Mouse (Mus musculus) MN1 (cell line): ENCODE data around the gene Adcy1.

Source experiments
- DNase-seq: peaks from one replicate; pipeline ENCODE4 v3.0.0-alpha.2; 2016; ENCODE audit warnings: low spot score

Adcy1 gene

GRCm38 (mm10) chr11:7069762-7070161 is 6.5 kb downstream of the Adcy1 start:
- DNase-seq, result no peak

DNA sequence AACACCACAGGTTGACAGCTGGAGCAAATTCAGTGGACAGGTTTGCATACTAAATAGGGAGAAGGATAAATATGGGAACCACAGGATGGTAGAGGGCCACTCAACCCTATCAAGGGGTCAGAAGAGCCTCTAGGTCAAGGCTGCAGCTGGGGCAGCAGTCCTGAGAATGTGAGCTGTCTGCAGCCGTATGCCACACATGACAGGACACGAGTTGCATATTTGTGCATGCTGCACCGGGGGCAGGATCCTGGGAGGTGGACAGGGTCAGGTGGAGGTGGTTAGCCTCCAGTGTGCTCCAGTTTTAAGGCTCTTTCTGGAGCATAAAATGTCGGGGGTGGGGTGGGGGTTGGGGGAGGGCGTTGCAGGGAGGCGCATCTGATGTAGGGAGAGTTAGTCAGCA is 8.3 kb downstream of the Adcy1 start:
- DNase-seq, result no peak

DNA sequence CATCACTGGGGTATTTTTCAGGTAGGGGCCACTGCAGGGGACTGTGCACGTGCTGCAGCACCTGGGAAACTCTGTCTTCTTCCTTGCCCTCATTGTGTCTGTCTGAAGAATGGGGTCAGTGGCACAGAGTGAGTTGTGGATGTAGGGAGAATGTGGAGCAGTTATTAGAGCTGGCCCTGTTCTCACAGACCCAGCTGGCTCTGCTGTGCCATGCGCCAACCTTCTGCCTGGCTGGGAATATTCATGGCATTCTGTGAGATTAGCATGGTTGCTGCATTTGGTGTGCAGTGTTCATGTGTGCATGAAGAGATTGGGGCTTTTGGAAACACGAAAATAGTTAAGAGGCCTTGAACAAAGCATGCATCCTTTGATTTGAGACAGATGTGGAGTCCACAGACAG is 10.3 kb downstream of the Adcy1 start:
- no peak for DNase-seq

- no peak for DNase-seq
Observed at GRCm38 (mm10) chr11:7076510-7076909, 13.2 kb downstream of the Adcy1 start.

- no peak for DNase-seq
Observed at GRCm38 (mm10) chr11:7081893-7082292, 18.6 kb downstream of the Adcy1 start.

DNA sequence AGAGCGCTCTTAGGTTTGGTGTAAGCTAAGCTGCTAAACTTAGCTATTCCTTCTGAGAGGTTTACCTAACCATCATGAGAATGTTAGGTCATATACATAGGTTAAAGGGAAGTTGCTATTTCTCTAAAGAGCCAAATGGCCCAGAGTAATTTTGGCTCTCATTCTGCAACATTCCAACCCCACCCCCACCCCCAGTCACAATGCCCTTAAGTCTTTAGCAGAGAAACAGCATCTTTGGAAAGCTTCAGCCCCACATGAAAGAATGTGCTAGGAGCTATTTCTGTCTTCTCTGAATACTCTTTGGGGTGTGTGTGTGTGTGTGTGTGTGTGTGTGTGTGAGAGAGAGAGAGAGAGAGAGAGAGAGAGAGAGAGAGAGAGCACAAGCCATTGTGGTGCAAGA is 20.6 kb downstream of the Adcy1 start:
- no peak for DNase-seq

DNA sequence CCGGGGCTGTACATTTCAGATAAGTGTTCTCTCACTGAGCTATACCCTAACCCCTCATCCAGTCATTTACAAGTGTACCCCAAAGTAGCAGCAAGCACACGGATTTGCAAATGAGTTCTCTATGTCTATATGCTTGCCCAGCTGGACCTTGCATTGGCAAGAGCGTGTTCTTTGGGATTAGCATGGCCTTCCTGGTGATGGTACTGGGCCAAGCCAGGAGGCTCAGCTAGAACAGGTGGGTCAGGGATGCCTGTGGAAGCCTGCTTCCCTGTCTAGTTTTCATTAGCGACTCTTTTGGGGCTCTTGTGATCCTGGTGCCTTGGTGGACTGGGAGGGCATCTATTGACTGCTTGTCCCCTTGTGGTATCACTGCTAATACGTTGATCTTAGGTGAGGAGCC is 21.9 kb downstream of the Adcy1 start:
- DNase-seq, result no peak

GRCm38 (mm10) chr11:7091120-7091519 is 27.8 kb downstream of the Adcy1 start:
- no peak for DNase-seq

- no peak for DNase-seq
Observed at GRCm38 (mm10) chr11:7094844-7095243, 31.6 kb downstream of the Adcy1 start.

GRCm38 (mm10) chr11:7101674-7102073 is 38.4 kb downstream of the Adcy1 start:
- DNase-seq, result no peak

- DNase-seq, result no peak
Observed at GRCm38 (mm10) chr11:7102256-7103194, 39.2 kb downstream of the Adcy1 start.

DNA sequence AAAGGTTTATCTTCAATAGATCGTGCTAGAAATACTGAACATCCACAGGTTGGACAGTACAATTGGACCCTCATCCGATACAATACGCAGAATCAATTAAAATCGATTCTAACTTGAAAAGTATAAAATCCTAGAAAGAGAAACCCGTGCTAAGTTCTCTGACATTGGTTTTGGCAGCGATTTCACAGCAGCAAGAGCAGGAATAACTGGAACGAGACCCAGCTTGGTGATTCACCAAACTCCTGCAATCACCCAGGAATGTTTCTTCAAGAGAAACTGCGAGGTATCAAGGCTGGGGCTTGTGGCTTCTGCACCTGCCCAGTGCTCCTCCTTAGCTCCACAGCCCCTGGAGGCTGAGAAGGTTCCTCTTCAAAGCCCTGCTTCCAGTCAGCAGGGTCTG is 42.0 kb downstream of the Adcy1 start:
- DNase-seq, result no peak

GRCm38 (mm10) chr11:7109131-7109530 is 45.8 kb downstream of the Adcy1 start:
- DNase-seq, result no peak

- DNase-seq, result no peak
Observed at GRCm38 (mm10) chr11:7113046-7113445, 49.8 kb downstream of the Adcy1 start.

DNA sequence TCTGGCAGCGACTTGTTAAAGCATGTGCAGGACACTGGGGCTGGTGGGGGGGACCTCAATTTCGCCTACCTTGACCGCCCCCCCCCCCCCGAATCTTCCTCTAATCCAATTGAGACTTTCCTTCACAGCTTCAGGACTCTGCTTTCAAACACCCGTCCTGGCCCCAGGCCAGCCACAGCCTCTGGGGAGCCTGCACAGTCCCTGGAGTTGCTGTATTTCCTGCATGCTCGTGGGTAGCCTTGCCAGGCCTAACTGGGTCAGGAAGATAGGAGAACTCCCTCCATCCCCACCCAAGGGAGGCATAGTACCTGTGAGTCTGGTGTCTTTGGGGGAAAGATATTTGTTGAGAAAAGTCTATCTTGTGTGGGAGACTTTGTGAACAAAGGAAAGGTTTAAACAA is 50.4 kb downstream of the Adcy1 start:
- DNase-seq, result no peak

DNA sequence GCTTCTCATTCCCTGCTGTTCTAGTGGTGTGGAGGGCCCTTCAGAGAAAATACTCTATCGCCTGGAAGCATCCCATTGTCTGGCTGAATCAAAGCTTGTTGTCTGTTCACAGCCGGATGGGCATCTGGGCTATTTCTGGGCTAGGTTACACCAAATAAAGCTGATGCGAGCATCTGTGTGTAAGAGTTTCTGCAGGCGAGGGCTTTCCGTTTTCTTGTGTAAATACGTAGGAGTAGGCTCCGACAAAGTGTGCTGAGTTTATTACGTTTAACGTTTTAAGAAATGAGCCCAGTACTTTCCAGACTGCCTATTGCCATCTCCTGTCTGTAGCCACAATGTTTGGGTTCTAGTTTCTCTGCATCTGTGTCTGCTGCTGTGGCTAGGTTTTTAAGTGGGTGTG is 51.0 kb downstream of the Adcy1 start:
- DNase-seq, result no peak

DNA sequence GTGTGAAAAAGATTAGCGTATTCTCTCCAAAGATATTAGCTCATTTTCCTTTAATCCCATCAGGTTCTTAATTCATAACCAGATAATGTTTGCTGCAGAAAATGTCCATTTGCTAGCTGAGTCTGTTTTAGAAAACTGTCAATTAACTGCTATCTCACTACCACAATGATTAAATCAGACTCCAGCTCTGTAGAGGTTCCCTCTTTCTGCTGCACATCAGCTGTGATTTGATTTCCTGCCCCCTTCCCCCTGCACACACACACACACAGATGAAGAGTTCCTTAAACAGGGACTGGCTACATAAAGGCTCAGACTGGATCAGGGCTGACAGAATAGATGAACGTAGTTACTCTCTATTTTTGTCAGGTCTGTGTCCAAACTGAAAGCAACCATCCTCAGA is 53.4 kb downstream of the Adcy1 start:
- DNase-seq, result no peak

- DNase-seq, result no peak
Observed at GRCm38 (mm10) chr11:7129319-7130051, 66.2 kb downstream of the Adcy1 start.

DNA sequence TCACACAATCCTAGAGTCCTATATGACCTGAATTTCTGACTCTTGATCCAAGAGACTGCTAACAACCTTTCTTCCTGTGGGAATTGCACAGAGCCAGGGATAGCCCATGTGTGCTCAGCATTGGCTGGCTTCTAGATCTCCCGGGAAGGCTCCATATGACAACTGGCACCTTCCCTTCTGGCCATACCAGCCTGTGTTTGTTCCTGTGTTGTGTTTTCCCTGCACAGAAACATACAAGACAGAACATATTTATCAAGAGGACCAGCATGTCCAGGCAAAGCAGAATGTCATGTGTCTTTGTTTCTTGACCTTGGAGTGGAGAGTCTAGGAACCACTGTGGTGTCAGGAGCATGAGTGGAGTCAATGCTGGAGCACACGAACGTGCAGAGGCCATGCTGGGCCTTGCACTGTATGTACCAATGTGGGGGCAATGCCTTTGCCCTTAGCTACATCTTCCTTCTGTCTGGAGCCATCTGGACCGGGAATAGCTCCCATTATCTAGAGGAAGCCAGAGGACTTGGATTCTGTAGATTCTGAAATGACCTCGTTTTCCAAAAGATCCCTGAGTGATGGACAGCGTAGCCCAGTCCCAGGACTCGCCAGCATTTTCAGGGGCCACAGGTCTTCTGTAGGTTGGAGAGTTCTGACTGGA is 69.6 kb downstream of the Adcy1 start:
- no peak for DNase-seq

DNA sequence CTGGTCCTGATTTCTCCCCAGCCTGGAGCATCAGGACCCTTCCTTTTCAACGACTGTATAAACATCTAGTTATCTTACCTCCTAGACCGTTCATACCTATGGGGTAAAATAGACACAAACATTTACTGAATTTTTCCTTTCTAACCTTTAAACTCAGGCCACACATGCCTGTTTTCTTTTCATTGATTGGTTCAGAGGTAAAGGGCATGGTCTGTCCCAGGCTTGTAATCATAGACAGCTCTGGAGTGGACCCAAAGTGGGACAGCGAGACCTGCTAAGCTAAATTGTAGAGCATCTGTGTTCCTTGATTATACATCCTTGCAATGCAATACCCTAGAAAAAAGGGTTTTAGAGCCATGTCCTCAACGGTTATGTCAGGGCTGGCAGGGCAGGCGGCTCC is 70.4 kb downstream of the Adcy1 start:
- no peak for DNase-seq

DNA sequence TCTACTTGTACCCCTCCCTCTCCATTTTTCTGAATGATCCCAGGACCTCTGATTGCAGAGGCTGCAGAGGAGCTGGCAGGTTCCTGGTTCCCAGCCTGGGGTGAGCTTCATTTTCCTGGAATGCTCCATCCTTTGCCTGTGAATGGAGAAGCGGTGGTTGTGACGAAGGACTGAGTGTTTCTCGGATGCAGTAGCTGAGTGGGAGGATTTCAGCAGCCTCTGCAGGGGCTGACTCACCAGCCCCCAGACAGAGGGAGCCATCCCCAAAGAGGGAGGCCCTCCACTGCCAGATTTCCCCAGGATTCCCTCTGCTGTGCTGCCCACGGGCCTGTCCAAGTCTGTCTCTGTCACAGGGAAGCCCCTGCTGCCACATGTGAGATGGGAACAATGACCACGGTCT is 71.0 kb downstream of the Adcy1 start:
- no peak for DNase-seq

GRCm38 (mm10) chr11:7135301-7135700 is 72.0 kb downstream of the Adcy1 start:
- no peak for DNase-seq

DNA sequence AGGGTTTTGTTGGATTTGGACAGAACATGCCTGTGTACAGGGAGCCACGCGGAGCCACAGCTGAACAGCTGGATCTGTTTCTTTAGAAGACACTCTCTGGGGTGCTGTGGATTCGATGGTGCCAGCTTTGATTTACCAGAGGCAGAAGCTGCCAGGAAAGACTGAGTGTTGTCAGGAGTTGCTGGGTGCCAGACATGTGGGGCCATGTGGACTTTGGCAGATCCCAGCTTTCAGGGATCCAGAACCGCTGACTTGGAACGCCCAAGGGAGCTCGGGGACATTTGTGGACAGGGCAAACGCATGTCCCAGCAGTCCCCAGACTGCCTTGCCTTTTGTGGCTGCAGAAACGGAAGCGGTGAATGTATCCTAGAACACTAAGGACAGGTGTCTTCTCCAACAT is 72.5 kb downstream of the Adcy1 start:
- no peak for DNase-seq
